Mouse (Mus musculus): Measurements from ENCODE around the gene Lrrc8d. TPM values are rescaled to one million over a fixed set of nuclear protein-coding genes. Genes with fewer than 3 reads are reported as not detected.
A peak's percentile ranks its signal among the peaks of the same experiment; 100 is the strongest.

The Lrrc8d gene
- polyA plus RNA-seq, 1 experiment, result 13.5 TPM

- H3K9me3 ChIP-seq, result no peaks in the 10 kb centered on the region
- H3K4me1 ChIP-seq, result peaks cover 81% of the 10 kb centered on the region
- H3K4me3 ChIP-seq (replicated peaks), result peak overlapping the region; percentile 76
- TF ChIP-seq FLI1 (IDR thresholded peaks at IDR 0.05; ENCODE audit: low read length), result no peak
- no peak for TF ChIP-seq GATA1 (IDR thresholded peaks at IDR 0.05; ENCODE audit: borderline replicate concordance, low read length)
- peaks cover 50% of the 10 kb centered on the region for H3K36me3 ChIP-seq (replicated peaks; ENCODE audit: low read length)
- H3K27me3 ChIP-seq (replicated peaks), result no peaks in the 10 kb centered on the region
Observed at GRCm38 (mm10) chr5:105799850-105800635, 100.3 kb downstream of the Lrrc8d start.

DNA sequence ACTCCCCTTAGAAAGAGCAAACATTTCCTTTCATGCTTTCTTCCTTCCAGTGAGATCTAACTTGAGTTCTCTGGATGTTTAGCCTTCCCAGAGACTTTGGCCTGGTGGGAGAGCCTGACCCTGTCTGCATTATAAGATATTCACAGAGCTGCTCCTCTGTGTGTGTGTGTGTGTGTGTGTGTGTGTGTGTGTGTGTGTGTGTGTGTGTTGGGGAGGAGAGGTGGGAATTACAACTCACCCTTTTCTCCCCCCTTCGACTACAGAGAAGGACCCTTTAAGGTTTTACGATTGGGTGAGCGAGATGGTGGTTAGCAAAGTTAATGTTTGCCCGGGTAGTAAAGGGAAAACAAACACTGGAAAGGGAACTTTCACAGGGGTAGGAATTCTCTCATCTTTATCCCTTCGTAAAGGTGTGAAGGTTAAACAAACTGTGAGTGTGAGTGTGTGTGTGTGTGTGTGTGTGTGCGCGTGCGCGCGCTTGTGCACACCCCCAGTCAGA lies 101.3 kb downstream of the Lrrc8d start:
- Histone ChIP-seq H3K9me3 (peaks cover 3% of the 10 kb centered on the region; the same call in 1 of the 2 replicates), H3K4me1 (peaks cover 83% of the 10 kb centered on the region), H3K36me3 (replicated peaks; ENCODE audit: low read length) (peaks cover 54% of the 10 kb centered on the region), H3K4me3 (replicated peaks) (no peak overlapping the region), H3K27me3 (replicated peaks) (no peaks in the 10 kb centered on the region)
- TF ChIP-seq GATA1 (IDR thresholded peaks at IDR 0.05; ENCODE audit: borderline replicate concordance, low read length) (no peak), FLI1 (IDR thresholded peaks at IDR 0.05; ENCODE audit: low read length) (no peak)

DNA sequence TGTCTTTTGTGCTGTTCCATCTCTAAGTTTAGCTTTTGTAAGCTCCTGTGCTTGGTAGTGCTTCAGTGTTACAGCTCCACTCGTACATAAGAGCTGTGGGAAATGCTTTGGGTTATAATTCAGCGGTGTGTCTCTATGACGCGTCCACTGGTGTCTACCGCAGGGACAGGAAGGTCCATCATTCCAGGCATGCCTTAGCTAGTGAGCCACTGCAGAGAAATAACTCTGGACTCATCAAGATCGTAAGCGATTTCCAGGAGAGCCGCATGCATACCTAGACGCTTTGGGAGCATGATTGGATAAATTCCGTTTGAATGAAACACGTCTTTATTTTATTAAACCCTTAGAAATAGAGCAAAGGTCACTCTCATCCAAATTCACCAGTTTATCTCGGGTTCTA lies 106.2 kb downstream of the Lrrc8d start:
- peaks cover 3% of the 10 kb centered on the region; the same call in 1 of the 2 replicates for H3K9me3 ChIP-seq
- peaks cover 78% of the 10 kb centered on the region for H3K36me3 ChIP-seq (replicated peaks; ENCODE audit: low read length)
- H3K4me1 ChIP-seq, result peaks cover 80% of the 10 kb centered on the region

DNA sequence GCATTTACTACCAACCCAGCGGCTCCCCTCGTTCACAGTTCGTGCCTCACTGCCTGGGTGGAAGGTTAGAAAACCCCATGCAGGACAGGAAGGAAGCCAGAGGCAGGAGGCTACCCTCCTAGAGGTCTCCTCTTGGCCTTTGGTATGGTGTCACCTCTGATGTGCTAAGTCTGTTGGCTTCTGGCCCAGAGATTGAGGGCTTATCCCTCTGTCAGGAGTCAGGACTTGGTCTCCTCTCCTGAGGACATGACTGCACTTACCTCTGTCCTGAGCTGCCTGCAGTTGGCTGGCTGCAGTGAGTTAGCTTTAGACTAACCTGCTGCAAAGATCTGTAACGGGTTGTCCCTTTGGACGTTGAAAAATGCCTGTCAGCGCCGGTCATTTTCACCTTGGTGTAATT lies 107.7 kb downstream of the Lrrc8d start:
- TF ChIP-seq GATA1 (IDR thresholded peaks at IDR 0.05; ENCODE audit: borderline replicate concordance, low read length) (no peak), FLI1 (IDR thresholded peaks at IDR 0.05; ENCODE audit: low read length) (no peak)
- peaks cover 83% of the 10 kb centered on the region for H3K36me3 ChIP-seq (replicated peaks; ENCODE audit: low read length)
- no peaks in the 10 kb centered on the region for H3K27me3 ChIP-seq (replicated peaks)
- peaks cover 11% of the 10 kb centered on the region for H3K9me3 ChIP-seq
- no peak overlapping the region for H3K4me3 ChIP-seq (replicated peaks)
- H3K4me1 ChIP-seq, result peaks cover 67% of the 10 kb centered on the region

More for the DNA sequence above, 106.2 kb downstream of the Lrrc8d start:
- Histone ChIP-seq H3K4me3 (replicated peaks) (no peak overlapping the region), H3K27me3 (replicated peaks) (no peaks in the 10 kb centered on the region)
- TF ChIP-seq GATA1 (IDR thresholded peaks at IDR 0.05; ENCODE audit: borderline replicate concordance, low read length) (no peak), FLI1 (IDR thresholded peaks at IDR 0.05; ENCODE audit: low read length) (no peak)

DNA sequence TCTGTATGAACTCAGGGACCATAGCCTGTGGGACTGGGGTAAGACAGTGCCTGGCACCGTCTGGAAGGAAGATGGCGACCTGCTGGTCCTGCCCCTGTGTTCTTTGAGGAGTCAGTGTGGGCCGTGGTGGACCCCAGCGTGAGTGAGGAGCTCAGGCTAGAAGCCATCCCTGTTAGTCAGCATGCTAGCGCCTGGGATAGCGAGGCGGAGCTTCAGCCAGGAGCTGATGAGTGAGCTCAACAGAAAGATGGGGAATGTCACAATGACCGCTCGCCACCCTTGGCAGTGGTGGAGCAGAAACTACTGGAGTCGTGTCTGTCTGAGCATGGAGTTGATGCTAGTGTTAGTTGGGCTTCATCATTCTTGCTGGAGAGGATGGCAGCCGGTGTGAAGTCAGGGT lies 109.3 kb downstream of the Lrrc8d start:
- Histone ChIP-seq H3K9me3 (peaks cover 22% of the 10 kb centered on the region), H3K4me3 (replicated peaks) (no peak overlapping the region), H3K27me3 (replicated peaks) (no peaks in the 10 kb centered on the region), H3K36me3 (replicated peaks; ENCODE audit: low read length) (peaks cover 88% of the 10 kb centered on the region), H3K4me1 (peaks cover 57% of the 10 kb centered on the region)
- TF ChIP-seq FLI1 (IDR thresholded peaks at IDR 0.05; ENCODE audit: low read length) (no peak), GATA1 (IDR thresholded peaks at IDR 0.05; ENCODE audit: borderline replicate concordance, low read length) (no peak)

GRCm38 (mm10) chr5:105813036-105813435 lies 113.3 kb downstream of the Lrrc8d start:
- TF ChIP-seq FLI1 (IDR thresholded peaks at IDR 0.05; ENCODE audit: low read length) (no peak), GATA1 (IDR thresholded peaks at IDR 0.05; ENCODE audit: borderline replicate concordance, low read length) (no peak)
- peaks cover 91% of the 10 kb centered on the region for H3K36me3 ChIP-seq (replicated peaks; ENCODE audit: low read length)

DNA sequence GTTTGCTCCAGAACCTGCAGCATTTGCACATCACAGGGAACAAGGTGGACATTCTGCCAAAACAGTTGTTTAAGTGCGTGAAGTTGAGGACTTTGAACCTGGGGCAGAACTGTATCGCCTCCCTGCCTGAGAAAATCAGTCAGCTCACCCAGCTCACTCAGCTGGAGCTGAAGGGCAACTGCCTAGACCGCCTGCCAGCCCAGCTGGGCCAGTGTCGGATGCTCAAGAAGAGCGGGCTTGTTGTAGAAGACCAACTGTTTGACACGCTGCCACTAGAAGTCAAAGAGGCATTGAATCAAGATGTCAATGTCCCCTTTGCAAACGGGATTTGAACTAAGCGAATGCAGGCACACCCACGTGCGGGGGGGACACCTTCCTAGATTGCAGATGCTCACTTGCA lies 114.2 kb downstream of the Lrrc8d start:
- H3K4me3 ChIP-seq (replicated peaks), result no peak overlapping the region
- H3K4me1 ChIP-seq, result peaks cover 50% of the 10 kb centered on the region
- TF ChIP-seq FLI1 (IDR thresholded peaks at IDR 0.05; ENCODE audit: low read length), result no peak
- TF ChIP-seq GATA1 (IDR thresholded peaks at IDR 0.05; ENCODE audit: borderline replicate concordance, low read length), result no peak
- peaks cover 93% of the 10 kb centered on the region for H3K36me3 ChIP-seq (replicated peaks; ENCODE audit: low read length)
- H3K9me3 ChIP-seq, result peaks cover 19% of the 10 kb centered on the region
- no peaks in the 10 kb centered on the region for H3K27me3 ChIP-seq (replicated peaks)

More at GRCm38 (mm10) chr5:105813036-105813435, 113.3 kb downstream of the Lrrc8d start:
- no peak overlapping the region for H3K4me3 ChIP-seq (replicated peaks)
- H3K4me1 ChIP-seq, result peaks cover 57% of the 10 kb centered on the region
- peaks cover 19% of the 10 kb centered on the region for H3K9me3 ChIP-seq
- no peaks in the 10 kb centered on the region for H3K27me3 ChIP-seq (replicated peaks)

GRCm38 (mm10) chr5:105816118-105816517 lies 116.3 kb downstream of the Lrrc8d start:
- TF ChIP-seq GATA1 (IDR thresholded peaks at IDR 0.05; ENCODE audit: borderline replicate concordance, low read length), result no peak
- TF ChIP-seq FLI1 (IDR thresholded peaks at IDR 0.05; ENCODE audit: low read length), result no peak
- Histone ChIP-seq H3K4me3 (replicated peaks) (peak overlapping the region; percentile 62), H3K9me3 (peaks cover 19% of the 10 kb centered on the region), H3K27me3 (replicated peaks) (no peaks in the 10 kb centered on the region), H3K36me3 (replicated peaks; ENCODE audit: low read length) (peaks cover 90% of the 10 kb centered on the region), H3K4me1 (peaks cover 56% of the 10 kb centered on the region)

- Histone ChIP-seq H3K9me3 (peaks cover 11% of the 10 kb centered on the region), H3K27me3 (replicated peaks) (no peaks in the 10 kb centered on the region), H3K4me1 (peaks cover 67% of the 10 kb centered on the region), H3K36me3 (replicated peaks; ENCODE audit: low read length) (peaks cover 83% of the 10 kb centered on the region), H3K4me3 (replicated peaks) (no peak overlapping the region)
- TF ChIP-seq FLI1 (IDR thresholded peaks at IDR 0.05; ENCODE audit: low read length) (no peak), GATA1 (IDR thresholded peaks at IDR 0.05; ENCODE audit: borderline replicate concordance, low read length) (no peak)
Observed at GRCm38 (mm10) chr5:105817248-105817976, 117.6 kb downstream of the Lrrc8d start.

Data from megakaryocyte, embryonic 14.5 days (primary cell).